Mouse (Mus musculus) forebrain, embryonic 12.5 days (tissue): Measurements from ENCODE around the gene Grasp. TPM values are rescaled to one million over a fixed set of nuclear protein-coding genes. Genes with fewer than 3 reads are reported as not detected.

Experiments used
- ATAC-seq: fragments of 200-750 bp; cut with Nextera tagmentation; 2 replicates; pipeline ENCODE4 v1.8.0; 2017; ENCODE audit warnings: moderate TSS enrichment; ENCODE audit not compliant: low FRiP score
- H3K27ac ChIP-seq: fragments of 300-500 bp; sonication (generic); 2 replicates; pipeline ENCODE4 v1.5.1; 2016; ENCODE audit warnings: mild to moderate bottlenecking
- H3K27me3 ChIP-seq: fragments of 300-500 bp; sonication (generic); 2 replicates; pipeline ENCODE4 v1.6.1; 2016; ENCODE audit warnings: mild to moderate bottlenecking
- H3K36me3 ChIP-seq: fragments of 300-500 bp; sonication (generic); replicated peaks from 2 replicates; pipeline ENCODE4 v1.6.1; 2016; ENCODE audit warnings: mild to moderate bottlenecking
- H3K4me1 ChIP-seq: fragments of 300-500 bp; sonication (generic); 2 replicates; pipeline ENCODE4 v1.6.1; 2016
- H3K4me2 ChIP-seq: fragments of 300-500 bp; sonication (generic); 2 replicates; pipeline ENCODE4 v1.6.1; 2016; ENCODE audit warnings: mild to moderate bottlenecking, moderate library complexity
- H3K4me3 ChIP-seq: fragments of 300-500 bp; sonication (generic); replicated peaks from 2 replicates; pipeline ENCODE4 v1.5.1; 2016; ENCODE audit warnings: mild to moderate bottlenecking
- H3K9ac ChIP-seq: fragments of 300-500 bp; sonication (generic); 2 replicates; pipeline ENCODE4 v1.6.1; 2016; ENCODE audit warnings: mild to moderate bottlenecking
- H3K9me3 ChIP-seq: fragments of 300-500 bp; sonication (generic); 2 replicates; pipeline ENCODE4 v1.6.1; 2016
- WGBS: fragments of 180-500 bp; shearing (Covaris S2); methylation state at CpG from one replicate; pipeline ENCODE4 v1.1.7; 2016; 5-methylcytosine and 5-hydroxymethylcytosine counted together
- polyA plus RNA-seq: library from polyadenylated mRNA; unstranded; fragments of >200 nt; fragmentation: Nextera tagmentation; extraction: Ambion mirVana; gene quantifications from 2 replicates; pipeline ENCODE4 v1.2.1, GENCODE M21; 2016

Gene Grasp
- polyA plus RNA-seq, 1 experiment from 2014 or later: 4.1 TPM

GRCm38 (mm10) chr15:101196961-101197360, 27.0 kb upstream of the Grasp start:
- Histone ChIP-seq H3K27ac (no peak overlapping the region), H3K4me3 (no peak overlapping the region), H3K36me3 (peaks cover 70% of the 10 kb centered on the region), H3K4me2 (no peak overlapping the region), H3K9ac (no peak overlapping the region), H3K27me3 (peaks cover 14% of the 10 kb centered on the region; the same call in 1 of the 2 replicates), H3K9me3 (no peaks in the 10 kb centered on the region), H3K4me1 (peaks cover 13% of the 10 kb centered on the region)
- no peak for ATAC-seq

- 89% methylated on average over 15 of the region's 15 CpGs for WGBS
Measured at GRCm38 (mm10) chr15:101197497-101198179, 26.4 kb upstream of the Grasp start.

GRCm38 (mm10) chr15:101198218-101198617, 25.8 kb upstream of the Grasp start:
- no peak overlapping the region for H3K9ac ChIP-seq
- H3K4me1 ChIP-seq: peaks cover under 1% of the 10 kb centered on the region; the same call in 1 of the 2 replicates
- H3K27ac ChIP-seq: no peak overlapping the region
- H3K36me3 ChIP-seq: peaks cover 83% of the 10 kb centered on the region
- WGBS: 25% methylated on average over 3 of the region's 3 CpGs
- peak; percentile 83 for ATAC-seq
- no peaks in the 10 kb centered on the region for H3K9me3 ChIP-seq
- peaks cover 10% of the 10 kb centered on the region; the same call in 1 of the 2 replicates for H3K27me3 ChIP-seq
- no peak overlapping the region for H3K4me2 ChIP-seq
- H3K4me3 ChIP-seq: no peak overlapping the region

More at GRCm38 (mm10) chr15:101197497-101198179, 26.4 kb upstream of the Grasp start:
- no peaks in the 10 kb centered on the region for H3K9me3 ChIP-seq
- no peak overlapping the region for H3K4me3 ChIP-seq
- H3K9ac ChIP-seq: no peak overlapping the region
- peaks cover 77% of the 10 kb centered on the region for H3K36me3 ChIP-seq
- peaks cover 14% of the 10 kb centered on the region; the same call in 1 of the 2 replicates for H3K27me3 ChIP-seq
- H3K4me2 ChIP-seq: no peak overlapping the region
- no peak; the same call in 1 of the 2 replicates for ATAC-seq
- no peak overlapping the region for H3K27ac ChIP-seq
- peaks cover 6% of the 10 kb centered on the region for H3K4me1 ChIP-seq

- peaks cover 6% of the 10 kb centered on the region; the same call in 1 of the 2 replicates for H3K27me3 ChIP-seq
- H3K9ac ChIP-seq: no peak overlapping the region
- H3K4me3 ChIP-seq: no peak overlapping the region
- H3K4me2 ChIP-seq: no peak overlapping the region
- no peaks in the 10 kb centered on the region for H3K4me1 ChIP-seq
- peaks cover 88% of the 10 kb centered on the region for H3K36me3 ChIP-seq
- H3K9me3 ChIP-seq: no peaks in the 10 kb centered on the region
- ATAC-seq: no peak
- WGBS: 84% methylated on average over 14 of the region's 14 CpGs
- H3K27ac ChIP-seq: no peak overlapping the region
Measured at GRCm38 (mm10) chr15:101198850-101199249, 25.1 kb upstream of the Grasp start.

GRCm38 (mm10) chr15:101200777-101201295, 23.2 kb upstream of the Grasp start:
- H3K4me1 ChIP-seq: no peaks in the 10 kb centered on the region
- no peak overlapping the region for H3K4me3 ChIP-seq
- H3K27me3 ChIP-seq: 0 out of 2 replicates have a peak, but pooled peaks cover 3% of the 10 kb centered on the region
- 98% methylated on average over 9 of the region's 9 CpGs for WGBS
- H3K4me2 ChIP-seq: no peak overlapping the region
- ATAC-seq: no peak
- no peak overlapping the region for H3K27ac ChIP-seq
- no peak overlapping the region for H3K9ac ChIP-seq
- H3K9me3 ChIP-seq: no peaks in the 10 kb centered on the region
- peaks cover 82% of the 10 kb centered on the region for H3K36me3 ChIP-seq

- WGBS: 99% methylated on average over 3 of the region's 3 CpGs
- H3K27ac ChIP-seq: no peak overlapping the region
- H3K9ac ChIP-seq: no peak overlapping the region
- 0 out of 2 replicates have a peak, but pooled peaks cover 1% of the 10 kb centered on the region for H3K27me3 ChIP-seq
- no peaks in the 10 kb centered on the region for H3K4me1 ChIP-seq
- H3K4me2 ChIP-seq: no peak overlapping the region
- no peaks in the 10 kb centered on the region for H3K9me3 ChIP-seq
- no peak overlapping the region for H3K4me3 ChIP-seq
- no peak for ATAC-seq
- H3K36me3 ChIP-seq: peaks cover 82% of the 10 kb centered on the region
Measured at GRCm38 (mm10) chr15:101201414-101201813, 22.6 kb upstream of the Grasp start.

GRCm38 (mm10) chr15:101203673-101204072, 20.3 kb upstream of the Grasp start:
- Histone ChIP-seq H3K4me3 (no peak overlapping the region), H3K4me1 (no peaks in the 10 kb centered on the region), H3K4me2 (no peak overlapping the region), H3K9me3 (no peaks in the 10 kb centered on the region), H3K27ac (no peak overlapping the region), H3K27me3 (no peaks in the 10 kb centered on the region), H3K9ac (no peak overlapping the region), H3K36me3 (peaks cover 92% of the 10 kb centered on the region)
- WGBS: 86% methylated on average over 4 of the region's 4 CpGs
- no peak for ATAC-seq

- 85% methylated on average over 7 of the region's 7 CpGs for WGBS
- Histone ChIP-seq H3K4me1 (no peaks in the 10 kb centered on the region), H3K36me3 (peaks cover 92% of the 10 kb centered on the region), H3K27me3 (no peaks in the 10 kb centered on the region), H3K27ac (no peak overlapping the region), H3K9me3 (no peaks in the 10 kb centered on the region), H3K4me3 (no peak overlapping the region), H3K9ac (no peak overlapping the region), H3K4me2 (no peak overlapping the region)
- no peak for ATAC-seq
Measured at GRCm38 (mm10) chr15:101204781-101205180, 19.2 kb upstream of the Grasp start.

GRCm38 (mm10) chr15:101210228-101210627, 13.8 kb upstream of the Grasp start:
- H3K9me3 ChIP-seq: no peaks in the 10 kb centered on the region
- no peak overlapping the region for H3K4me3 ChIP-seq
- H3K9ac ChIP-seq: no peak overlapping the region
- no peak overlapping the region for H3K27ac ChIP-seq
- no peak overlapping the region for H3K4me2 ChIP-seq
- no peak for ATAC-seq
- 66% methylated on average over 6 of the region's 6 CpGs for WGBS
- peaks cover 78% of the 10 kb centered on the region for H3K36me3 ChIP-seq
- H3K27me3 ChIP-seq: no peaks in the 10 kb centered on the region
- H3K4me1 ChIP-seq: no peaks in the 10 kb centered on the region

GRCm38 (mm10) chr15:101210998-101211613, 12.9 kb upstream of the Grasp start:
- 93% methylated on average over 14 of the region's 14 CpGs for WGBS
- Histone ChIP-seq H3K9me3 (no peaks in the 10 kb centered on the region), H3K9ac (no peak overlapping the region), H3K36me3 (peaks cover 74% of the 10 kb centered on the region), H3K4me1 (no peaks in the 10 kb centered on the region), H3K4me2 (no peak overlapping the region), H3K27me3 (no peaks in the 10 kb centered on the region), H3K27ac (no peak overlapping the region), H3K4me3 (no peak overlapping the region)
- no peak for ATAC-seq

- Histone ChIP-seq H3K4me2 (no peak overlapping the region), H3K4me1 (no peaks in the 10 kb centered on the region), H3K36me3 (peaks cover 60% of the 10 kb centered on the region), H3K4me3 (no peak overlapping the region), H3K9me3 (no peaks in the 10 kb centered on the region), H3K9ac (no peak overlapping the region), H3K27me3 (no peaks in the 10 kb centered on the region), H3K27ac (no peak overlapping the region)
- ATAC-seq: no peak
- 88% methylated on average over 14 of the region's 14 CpGs for WGBS
Measured at GRCm38 (mm10) chr15:101212435-101212834, 11.6 kb upstream of the Grasp start.

GRCm38 (mm10) chr15:101215136-101215535, 8.9 kb upstream of the Grasp start:
- no peak overlapping the region for H3K27ac ChIP-seq
- no peak overlapping the region for H3K4me2 ChIP-seq
- ATAC-seq: no peak
- H3K36me3 ChIP-seq: peaks cover 35% of the 10 kb centered on the region
- no peak overlapping the region for H3K4me3 ChIP-seq
- H3K9me3 ChIP-seq: no peaks in the 10 kb centered on the region
- H3K4me1 ChIP-seq: peaks cover 2% of the 10 kb centered on the region
- no peak overlapping the region for H3K9ac ChIP-seq
- H3K27me3 ChIP-seq: no peaks in the 10 kb centered on the region
- WGBS: 91% methylated on average over 2 of the region's 2 CpGs
